Mouse (Mus musculus): ENCODE measurements at regions not wholly inside any gene's neighbourhood (a gene's known extent, or its start where the extent isn't known, plus 50 kb on each side); places are given as distances from the start of the nearest gene placed in this dataset.

GRCm38 (mm10) chr15:43926034-43926433 is 3791.9 kb downstream of the 9330182O14Rik start:
- DNase-seq = no peak

GRCm38 (mm10) chr15:43933608-43934007 is 3799.4 kb downstream of the 9330182O14Rik start:
- no peak for DNase-seq

- no peak for DNase-seq
These were observed 3806.3 kb downstream of the 9330182O14Rik start for GRCm38 (mm10) chr15:43940424-43940823.

- no peak for DNase-seq
These were observed 3806.7 kb downstream of the 9330182O14Rik start for GRCm38 (mm10) chr15:43940905-43941304.

GRCm38 (mm10) chr15:43942002-43942660 is 3808.0 kb downstream of the 9330182O14Rik start:
- DNase-seq = no peak

- DNase-seq = no peak
These were observed 3850.8 kb downstream of the 9330182O14Rik start for GRCm38 (mm10) chr15:43984991-43985390.

- DNase-seq = no peak
These were observed 3857.1 kb downstream of the 9330182O14Rik start for GRCm38 (mm10) chr15:43991229-43991628.

- DNase-seq = no peak
These were observed 3858.8 kb downstream of the 9330182O14Rik start for GRCm38 (mm10) chr15:43992936-43993335.

GRCm38 (mm10) chr15:44026468-44027028 is 3892.4 kb downstream of the 9330182O14Rik start:
- no peak for DNase-seq

- DNase-seq = no peak
These were observed 3901.7 kb downstream of the 9330182O14Rik start for GRCm38 (mm10) chr15:44035900-44036299.

GRCm38 (mm10) chr15:44037893-44038292 is 3903.7 kb downstream of the 9330182O14Rik start:
- no peak for DNase-seq

- DNase-seq = no peak
These were observed 3916.6 kb downstream of the 9330182O14Rik start for GRCm38 (mm10) chr15:44050565-44051274.

- DNase-seq = no peak
These were observed 3930.7 kb downstream of the 9330182O14Rik start for GRCm38 (mm10) chr15:44064855-44065254.

- DNase-seq = no peak
These were observed 3949.5 kb downstream of the 9330182O14Rik start for GRCm38 (mm10) chr15:44083680-44084079.

GRCm38 (mm10) chr15:44112328-44112944 is 3978.3 kb downstream of the 9330182O14Rik start:
- DNase-seq = peak; percentile 4

- DNase-seq = no peak
These were observed 4000.0 kb downstream of the 9330182O14Rik start for GRCm38 (mm10) chr15:44134213-44134612.
